Mouse (Mus musculus): Measurements from ENCODE around the gene Fam8a1. TPM values are rescaled to one million over a fixed set of nuclear protein-coding genes. Genes with fewer than 3 reads are reported as not detected.

Gene Fam8a1
- 10 to 100 TPM; 48.1 to 48.9 TPM for total RNA-seq (2021)
- long read RNA-seq, experiment 1, transcript Fam8a1-201 (5 exons, 3,664 nt) = major isoform, 11 of 15 reads
- long read RNA-seq, experiment 1, partial matches to known transcripts = 0 of 15 reads
- long read RNA-seq, experiment 1, other reads (novel, unspliced or antisense) = 4 of 15 reads
- long read RNA-seq, experiment 2, transcript Fam8a1-201 (5 exons, 3,664 nt) = major isoform, 44 of 55 reads
- long read RNA-seq, experiment 2, partial matches to known transcripts = 2 of 55 reads
- long read RNA-seq, experiment 2, other reads (novel, unspliced or antisense) = 9 of 55 reads

GRCm38 (mm10) chr13:46669048-46669619 is at the start of gene Fam8a1:
TSS of gene Fam8a1 (plus strand) at chr13:46669522.
- DNase-seq (ENCODE audit: low spot score in 2 of 2) = peak; percentile 87 to 91

GRCm38 (mm10) chr13:46619633-46620032 is 49.7 kb upstream of the Fam8a1 start:
- DNase-seq (ENCODE audit: low spot score in 2 of 2) = no peak

- no peak for DNase-seq (ENCODE audit: low spot score in 2 of 2)
Observed at GRCm38 (mm10) chr13:46620964-46621757, 48.2 kb upstream of the Fam8a1 start.

- no peak for DNase-seq (ENCODE audit: low spot score in 2 of 2)
Observed at GRCm38 (mm10) chr13:46626608-46627007, 42.7 kb upstream of the Fam8a1 start.

- DNase-seq (ENCODE audit: low spot score in 2 of 2) = no peak
Observed at GRCm38 (mm10) chr13:46627841-46628240, 41.5 kb upstream of the Fam8a1 start.

- DNase-seq (ENCODE audit: low spot score in 2 of 2) = no peak
Observed at GRCm38 (mm10) chr13:46629391-46629790, 39.9 kb upstream of the Fam8a1 start.

- DNase-seq (ENCODE audit: low spot score in 2 of 2) = no peak
Observed at GRCm38 (mm10) chr13:46632796-46633195, 36.5 kb upstream of the Fam8a1 start.

GRCm38 (mm10) chr13:46633320-46634132 is 35.8 kb upstream of the Fam8a1 start:
- no peak for DNase-seq (ENCODE audit: low spot score in 2 of 2)

GRCm38 (mm10) chr13:46634133-46634488 is 35.2 kb upstream of the Fam8a1 start:
- no peak for DNase-seq (ENCODE audit: low spot score in 2 of 2)

GRCm38 (mm10) chr13:46640608-46641468 is 28.5 kb upstream of the Fam8a1 start:
- DNase-seq (ENCODE audit: low spot score in 2 of 2) = no peak

- no peak for DNase-seq (ENCODE audit: low spot score in 2 of 2)
Observed at GRCm38 (mm10) chr13:46642318-46642717, 27.0 kb upstream of the Fam8a1 start.

- no peak for DNase-seq (ENCODE audit: low spot score in 2 of 2)
Observed at GRCm38 (mm10) chr13:46644175-46644574, 25.1 kb upstream of the Fam8a1 start.

GRCm38 (mm10) chr13:46645476-46645875 is 23.8 kb upstream of the Fam8a1 start:
- no peak for DNase-seq (ENCODE audit: low spot score in 2 of 2)

GRCm38 (mm10) chr13:46651853-46652252 is 17.5 kb upstream of the Fam8a1 start:
- no peak for DNase-seq (ENCODE audit: low spot score in 2 of 2)

- DNase-seq (ENCODE audit: low spot score in 2 of 2) = no peak
Observed at GRCm38 (mm10) chr13:46652671-46653070, 16.7 kb upstream of the Fam8a1 start.

GRCm38 (mm10) chr13:46653671-46654070 is 15.7 kb upstream of the Fam8a1 start:
- DNase-seq (ENCODE audit: low spot score in 2 of 2) = no peak

- DNase-seq (ENCODE audit: low spot score in 2 of 2) = no peak
Observed at GRCm38 (mm10) chr13:46654566-46654965, 14.8 kb upstream of the Fam8a1 start.

- DNase-seq (ENCODE audit: low spot score in 2 of 2) = no peak
Observed at GRCm38 (mm10) chr13:46659211-46659610, 10.1 kb upstream of the Fam8a1 start.

- DNase-seq (ENCODE audit: low spot score in 2 of 2) = no peak
Observed at GRCm38 (mm10) chr13:46663461-46663964, 5.8 kb upstream of the Fam8a1 start.

- DNase-seq (ENCODE audit: low spot score in 2 of 2) = peak in 1 of 2 experiments; percentile 4
Observed at GRCm38 (mm10) chr13:46669620-46670271, 424 bp downstream of the Fam8a1 start.

Measured in adrenal gland, postnatal 4 days (tissue).